Mouse (Mus musculus) ES-E14 (cell line): ENCODE measurements around the gene Ifna11. TPM values are rescaled to one million over a fixed set of nuclear protein-coding genes. Genes with fewer than 3 reads are reported as not detected.

Experiments used
- DNase-seq: peaks from one replicate; pipeline ENCODE4 v3.0.0-alpha.2; 2013; ENCODE audit warnings: low read depth, low spot score
- H3K27ac ChIP-seq: 2 replicates; pipeline ENCODE4 v1.5.1; 2012; ENCODE audit warnings: low read depth, mild to moderate bottlenecking, low read length, moderate library complexity, mixed read lengths; ENCODE audit not compliant: poor library complexity, insufficient read depth, severe bottlenecking
- H3K36me3 ChIP-seq: 2 replicates; pipeline ENCODE4 v1.6.1; 2012; ENCODE audit warnings: mild to moderate bottlenecking, low read length, moderate library complexity, mixed read lengths; ENCODE audit not compliant: control insufficient read depth, poor library complexity, insufficient read depth, severe bottlenecking
- H3K4me1 ChIP-seq, 2 experiments: fragments of 150-350 bp in 1 of 2; sonication (generic) in 1 of 2; 2 replicates each; pipeline ENCODE4 v1.6.1; 2012; ENCODE audit warnings: low read length in 2 of 2, mild to moderate bottlenecking in 1 of 2, mixed read lengths in 1 of 2; ENCODE audit not compliant: control insufficient read depth in 2 of 2, insufficient read depth in 2 of 2, poor library complexity in 1 of 2
- H3K4me3 ChIP-seq, 2 experiments: fragments of 150-350 bp in 1 of 2; sonication (generic) in 1 of 2; 2 replicates each; pipeline ENCODE4 v1.5.1; 2012; ENCODE audit warnings: low read length in 2 of 2, low read depth in 1 of 2, mild to moderate bottlenecking in 1 of 2, mixed read lengths in 1 of 2; ENCODE audit not compliant: insufficient read depth in 1 of 2, poor library complexity in 1 of 2, severe bottlenecking in 1 of 2
- H3K9ac ChIP-seq: 2 replicates; pipeline ENCODE4 v1.6.1; 2012; ENCODE audit warnings: low read depth, mild to moderate bottlenecking, low read length, mixed read lengths; ENCODE audit not compliant: poor library complexity, insufficient read depth, severe bottlenecking
- H3K9me3 ChIP-seq: fragments of 150-350 bp; sonication (generic); 2 replicates; pipeline ENCODE4 v1.6.1; 2012; ENCODE audit warnings: low read depth, mild to moderate bottlenecking, low read length; ENCODE audit not compliant: control insufficient read depth, insufficient read depth
- CHD2 ChIP-seq: IDR thresholded peaks from 2 replicates; pipeline ENCODE4 v1.6.1; 2014; ENCODE audit warnings: mild to moderate bottlenecking, low read depth, low read length, inconsistent platforms
- HCFC1 ChIP-seq: IDR thresholded peaks from 2 replicates; pipeline ENCODE4 v1.6.1; 2012; ENCODE audit warnings: low read length, inconsistent platforms, borderline replicate concordance; ENCODE audit not compliant: insufficient read depth
- MAFK ChIP-seq: IDR thresholded peaks from 2 replicates; pipeline ENCODE4 v1.6.1; 2014; ENCODE audit warnings: mild to moderate bottlenecking, low read depth, low read length, inconsistent platforms; ENCODE audit not compliant: insufficient read depth
- ZC3H11A ChIP-seq: IDR thresholded peaks from 2 replicates; pipeline ENCODE4 v1.6.1; 2012; ENCODE audit warnings: low read depth, mild to moderate bottlenecking, inconsistent platforms, low read length, borderline replicate concordance
- ZNF384 ChIP-seq: IDR thresholded peaks from 2 replicates; pipeline ENCODE4 v1.6.1; 2012; ENCODE audit warnings: low read depth, low read length, inconsistent platforms
- in situ Hi-C, 2 experiments: fragments of 600-800 bp; cut with MboI; formaldehyde crosslinking; loops; one replicate each; pipeline ENCODE4 v1.15.1; 2025; ENCODE audit warnings: low sequenced_read_pairs in 2 of 2, inconsistent platforms in 1 of 2; ENCODE audit not compliant: unreplicated experiment in 2 of 2
- total RNA-seq: library from RNA; depleted of rRNA; stranded (reverse); fragments of 300-350 nt; gene quantifications from 2 replicates; pipeline ENCODE4 v1.2.3, GENCODE M21; 2012; rRNA removed

Gene Ifna11
- total RNA-seq, 1 experiment, result not detected

DNA sequence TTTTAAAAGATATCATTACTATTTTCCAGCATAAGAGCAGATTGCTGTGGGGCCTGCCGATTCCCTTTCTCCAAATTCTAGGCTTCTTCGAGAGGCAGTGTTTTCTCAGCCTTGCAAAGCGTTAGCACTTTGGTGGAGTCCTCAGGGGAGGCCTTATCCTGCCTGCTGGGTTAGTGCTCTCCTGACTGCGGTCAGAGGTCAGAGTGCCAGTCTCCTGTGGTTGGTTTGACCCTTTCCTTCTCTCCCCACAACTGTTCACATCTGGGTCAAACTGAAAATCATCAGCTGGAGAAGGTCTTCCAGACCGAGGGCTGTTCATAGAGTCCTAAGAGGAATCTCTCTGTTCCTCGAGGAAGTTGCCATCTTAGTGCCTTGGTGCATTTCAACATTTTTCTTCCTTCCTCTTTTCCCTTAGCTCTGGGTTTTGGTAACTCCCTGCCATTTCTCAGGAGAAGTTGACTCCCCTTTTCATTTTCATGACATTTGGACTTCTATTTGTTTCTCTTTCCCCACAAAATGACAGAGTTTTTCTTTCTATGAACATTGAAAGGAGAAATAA, 45.3 kb downstream of the Ifna11 start:
- Histone ChIP-seq H3K36me3 (no peaks in the 10 kb centered on the region), H3K4me1 (peaks cover 0 to 19% of the 10 kb centered on the region in 2 experiments; a peak in 2 of 4 replicates), H3K9me3 (no peaks in the 10 kb centered on the region), H3K9ac (no peak overlapping the region), H3K4me3 (no peak overlapping the region), H3K27ac (no peak overlapping the region)
- in situ Hi-C loops, result no loop called here
- TF ChIP-seq HCFC1 (no peak), MAFK (no peak), CHD2 (no peak), ZNF384 (no peak), ZC3H11A (no peak)
- DNase-seq, result no peak

DNA sequence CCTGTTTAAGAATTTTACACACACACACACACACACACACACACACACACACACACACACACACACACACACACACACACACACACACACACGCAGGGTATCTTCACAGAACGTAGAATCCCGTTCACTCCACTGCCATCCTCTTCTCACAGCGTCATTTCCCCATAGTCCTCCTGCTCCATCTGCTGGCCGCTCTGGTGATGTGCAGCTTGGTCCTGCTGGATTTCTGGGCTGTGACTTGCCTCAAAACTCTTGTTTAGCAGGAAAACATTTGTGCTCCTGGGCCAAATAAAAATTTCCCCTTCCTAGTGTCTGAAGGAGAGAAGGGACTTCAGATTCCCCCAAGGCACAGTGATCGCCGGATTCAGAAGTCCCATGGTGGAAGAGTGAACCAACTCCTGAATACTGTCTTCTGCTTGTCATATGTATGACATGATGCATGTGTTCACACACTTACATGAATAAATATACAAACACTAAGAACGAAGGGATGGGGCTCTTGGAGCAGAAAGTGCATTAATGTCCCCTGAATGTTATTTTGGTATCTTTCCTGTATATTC, 47.7 kb downstream of the Ifna11 start:
- in situ Hi-C loops, result no loop called here

DNA sequence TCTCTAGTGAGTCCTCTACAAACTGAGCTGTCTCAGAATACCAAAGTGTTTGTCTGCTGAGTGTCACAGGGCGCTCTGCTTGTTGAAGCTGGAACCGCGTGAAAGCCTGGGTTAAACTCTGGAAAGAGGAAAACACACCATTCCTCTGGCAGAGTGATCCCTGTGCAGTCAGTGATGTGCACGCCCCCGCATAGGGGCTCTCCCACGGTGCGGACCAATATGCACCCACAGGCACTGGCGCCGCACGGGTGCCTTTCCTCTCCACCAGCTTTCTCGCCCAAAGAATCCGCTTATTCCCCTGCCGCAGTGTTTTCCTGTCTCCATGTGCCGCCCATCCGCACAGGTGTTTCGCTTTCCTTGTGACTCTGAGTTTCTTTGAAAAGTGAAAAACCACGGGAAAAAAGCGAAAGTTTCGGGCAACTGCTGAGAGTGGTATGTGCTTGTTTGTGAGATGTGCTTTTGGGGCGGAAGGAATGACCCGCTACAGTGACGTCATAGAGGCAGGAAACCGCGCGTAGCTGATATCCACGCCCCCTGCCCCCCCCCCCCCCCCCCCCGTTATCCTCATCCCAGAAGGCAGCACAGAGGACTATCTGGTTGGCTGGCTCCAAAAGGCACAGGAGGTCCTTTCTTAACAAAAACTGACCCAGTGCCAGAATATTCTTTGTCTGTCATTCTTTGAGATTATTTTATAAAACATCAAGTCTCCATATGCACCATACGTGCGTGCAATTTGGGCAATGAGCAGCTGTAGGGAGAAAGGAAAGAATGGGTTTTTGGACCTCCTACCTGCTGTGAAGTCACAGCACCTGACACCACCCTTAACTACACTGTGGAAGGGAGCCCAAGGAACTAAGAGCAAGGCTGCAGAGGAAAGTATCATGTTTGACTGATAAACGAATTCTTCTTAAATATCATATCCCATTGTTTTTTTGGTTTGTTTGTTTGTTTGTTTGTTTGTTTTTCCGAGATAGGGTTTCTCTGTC, 48.5 kb downstream of the Ifna11 start:
- Histone ChIP-seq H3K4me3 (peak overlapping the region; percentile 59 to 72), H3K4me1 (peaks cover 0 to 7% of the 10 kb centered on the region in 2 experiments; a peak in 1 of 4 replicates), H3K9ac (peak overlapping the region; percentile 59), H3K36me3 (no peaks in the 10 kb centered on the region), H3K27ac (no peak overlapping the region), H3K9me3 (no peaks in the 10 kb centered on the region)
- in situ Hi-C loops, result no loop called here
- DNase-seq, result no peak
- TF ChIP-seq MAFK, result no peak
- TF ChIP-seq HCFC1, result no peak
- no peak for TF ChIP-seq ZNF384
- no peak for TF ChIP-seq ZC3H11A
- no peak for TF ChIP-seq CHD2

More for the DNA sequence above, 47.7 kb downstream of the Ifna11 start:
- H3K4me1 ChIP-seq, result peaks cover 0 to 14% of the 10 kb centered on the region in 2 experiments; a peak in 2 of 4 replicates
- H3K36me3 ChIP-seq, result no peaks in the 10 kb centered on the region
- H3K4me3 ChIP-seq, result peak overlapping the region in 1 of 2 experiments; percentile 72; a peak in 3 of 4 replicates
- H3K9me3 ChIP-seq, result no peaks in the 10 kb centered on the region
- H3K27ac ChIP-seq, result no peak overlapping the region
- TF ChIP-seq ZC3H11A, result peak; percentile 67; the same call in 1 of the 2 replicates
- no peak for TF ChIP-seq MAFK
- peak; percentile 63 for DNase-seq
- no peak overlapping the region for H3K9ac ChIP-seq

Other genes starting within 250 kb of the Ifna11 start
- not detected in 2 replicates for gene Ifna14, start 248.2 kb upstream of the Ifna11 start, total RNA-seq
- gene Ifna9, start 227.6 kb upstream of the Ifna11 start, total RNA-seq, result not detected in 2 replicates
- gene Ifna12, start 216.6 kb upstream of the Ifna11 start, total RNA-seq, result not detected in 2 replicates
- gene C87499, start 185.5 kb upstream of the Ifna11 start, total RNA-seq, result not detected in 2 replicates
- not detected in 2 replicates for gene Ifna13, start 175.5 kb upstream of the Ifna11 start, total RNA-seq
- gene Ifna16, start 143.0 kb upstream of the Ifna11 start, total RNA-seq, result not detected in 2 replicates
- gene Ifna2, start 136.0 kb upstream of the Ifna11 start, total RNA-seq, result not detected in 2 replicates
- not detected in 2 replicates for gene Ifnab, start 128.6 kb upstream of the Ifna11 start, total RNA-seq
- gene Gm26566, start 98.2 kb upstream of the Ifna11 start, total RNA-seq, result 3.7 and 5.3 TPM in 2 replicates
- 20.7 and 31.5 TPM in 2 replicates for gene Klhl9, start 97.5 kb upstream of the Ifna11 start, total RNA-seq
- gene Gm13271, start 65.1 kb upstream of the Ifna11 start, total RNA-seq, result not detected in 2 replicates
- gene Gm13283, start 59.8 kb upstream of the Ifna11 start, total RNA-seq, result not detected in 2 replicates
- gene Gm13290, start 46.1 kb upstream of the Ifna11 start, total RNA-seq, result not detected in 2 replicates
- gene Gm13289, start 43.0 kb upstream of the Ifna11 start, total RNA-seq, result not detected in 2 replicates
- not detected in 2 replicates for gene Gm13272, start 40.1 kb upstream of the Ifna11 start, total RNA-seq
- not detected in 2 replicates for gene Ifnz, start 37.8 kb upstream of the Ifna11 start, total RNA-seq
- gene Gm13276, start 34.2 kb upstream of the Ifna11 start, total RNA-seq, result not detected in 2 replicates
- not detected in 2 replicates for gene Gm13277, start 31.3 kb upstream of the Ifna11 start, total RNA-seq
- gene Gm13278, start 28.4 kb upstream of the Ifna11 start, total RNA-seq, result not detected in 2 replicates
- not detected in 2 replicates for gene Gm13275, start 25.5 kb upstream of the Ifna11 start, total RNA-seq
- not detected in 2 replicates for gene Gm13279, start 22.6 kb upstream of the Ifna11 start, total RNA-seq
- gene Gm13285, start 20.3 kb upstream of the Ifna11 start, total RNA-seq, result not detected in 2 replicates
- not detected in 2 replicates for gene Gm13287, start 16.7 kb upstream of the Ifna11 start, total RNA-seq
- gene Gm13288, start 14.4 kb upstream of the Ifna11 start, total RNA-seq, result not detected in 2 replicates
- not detected in 2 replicates for gene Ifna7, start 3.7 kb upstream of the Ifna11 start, total RNA-seq
- gene Ifna6, start 7.5 kb downstream of the Ifna11 start, total RNA-seq, result not detected in 2 replicates
- not detected in 2 replicates for gene Ifna5, start 15.6 kb downstream of the Ifna11 start, total RNA-seq
- not detected in 2 replicates for gene Ifna4, start 21.9 kb downstream of the Ifna11 start, total RNA-seq
- not detected in 2 replicates for gene Ifna1, start 30.1 kb downstream of the Ifna11 start, total RNA-seq
- gene Ifne, start 60.2 kb downstream of the Ifna11 start, total RNA-seq, result not detected in 2 replicates